In genomic region chr17:34837464-34838324, GRCm38 (mm10) we compare ENCODE assay signal across 8 mouse cellular contexts. TPM values are rescaled to one million over a fixed set of nuclear protein-coding genes. Genes with fewer than 3 reads are reported as not detected.
A peak's percentile ranks its signal among the peaks of the same experiment; 100 is the strongest.
DNase-seq lines count a peak whose midpoint lies in the region; ATAC-seq and TF ChIP-seq lines count a peak whose summit lies in the region.

No protein-coding gene starts in this region.

- WGBS in forebrain, embryonic 13.5 days, result 45% methylated on average over 43 of the region's 43 CpGs
- 22% methylated on average over 43 of the region's 43 CpGs for WGBS in kidney, postnatal 0 days
- WGBS in midbrain, embryonic 16.5 days, result 42% methylated on average over 43 of the region's 43 CpGs

- no peak; the same call in 1 of the 2 replicates for ATAC-seq in forebrain, embryonic 13.5 days
- peak; percentile 14 for ATAC-seq in kidney, postnatal 0 days (replicated peaks; ENCODE audit: low FRiP score, low read depth)
- peak; percentile 4 for ATAC-seq in midbrain, embryonic 16.5 days

- H3K4me2 ChIP-seq in forebrain, embryonic 13.5 days, result peak overlapping the region; percentile 81
- peak overlapping the region; percentile 83 for H3K4me2 ChIP-seq in kidney, postnatal 0 days (ENCODE audit: low read length)
- peak overlapping the region; percentile 99 for H3K4me2 ChIP-seq in midbrain, embryonic 16.5 days (ENCODE audit: low read length)

- intact Hi-C loops in gastrocnemius, adult 2 months (cut with DNase I), result loop anchor here (10.0 kb wide), 1 partner anchor 193 kb away; the partner anchor contains the start of genes Atf6b and Fkbpl

- H3K36me3 ChIP-seq in E14TG2a.4 (ENCODE audit: insufficient read depth, low read length), result peaks cover 69% of the 10 kb centered on the region
- peaks cover 61% of the 10 kb centered on the region for H3K36me3 ChIP-seq in forebrain, embryonic 13.5 days (ENCODE audit: poor library complexity, severe bottlenecking)
- peaks cover 36% of the 10 kb centered on the region for H3K36me3 ChIP-seq in kidney, postnatal 0 days (ENCODE audit: insufficient read depth, low read length)
- H3K36me3 ChIP-seq in midbrain, embryonic 16.5 days (ENCODE audit: control insufficient read depth, insufficient read depth, low read length), result peaks cover 21% of the 10 kb centered on the region

- peaks cover 45% of the 10 kb centered on the region for H3K4me1 ChIP-seq in E14TG2a.4 (replicated peaks; ENCODE audit: low read depth, low read length)
- H3K4me1 ChIP-seq in forebrain, embryonic 13.5 days, result peaks cover 28% of the 10 kb centered on the region
- H3K4me1 ChIP-seq in kidney, postnatal 0 days (replicated peaks; ENCODE audit: insufficient read depth, low read length), result peaks cover 5% of the 10 kb centered on the region; the same call in 1 of the 2 replicates
- H3K4me1 ChIP-seq in midbrain, embryonic 16.5 days (ENCODE audit: control insufficient read depth, insufficient read depth, low read length), result peaks cover 26% of the 10 kb centered on the region

- no peaks in the 10 kb centered on the region for H3K9me3 ChIP-seq in E14TG2a.4 (ENCODE audit: low read length)
- H3K9me3 ChIP-seq in forebrain, embryonic 13.5 days (replicated peaks), result no peaks in the 10 kb centered on the region
- no peaks in the 10 kb centered on the region for H3K9me3 ChIP-seq in kidney, postnatal 0 days (replicated peaks; ENCODE audit: low read length)
- H3K9me3 ChIP-seq in midbrain, embryonic 16.5 days (replicated peaks; ENCODE audit: control insufficient read depth, low read length, poor library complexity, severe bottlenecking), result no peaks in the 10 kb centered on the region

- peak overlapping the region; percentile 92 for H3K27ac ChIP-seq in gastrocnemius, adult 2 months
- peak overlapping the region; percentile 58; the same call in 1 of the 2 replicates for H3K27ac ChIP-seq in forebrain, embryonic 13.5 days
- peak overlapping the region; percentile 75 for H3K27ac ChIP-seq in kidney, postnatal 0 days
- peak overlapping the region; percentile 86 for H3K27ac ChIP-seq in midbrain, embryonic 16.5 days (ENCODE audit: low read length)

- H3K27me3 ChIP-seq in E14TG2a.4 (ENCODE audit: insufficient read depth, low read length), result no peaks in the 10 kb centered on the region
- no peaks in the 10 kb centered on the region for H3K27me3 ChIP-seq in forebrain, embryonic 13.5 days
- no peaks in the 10 kb centered on the region for H3K27me3 ChIP-seq in kidney, postnatal 0 days (ENCODE audit: insufficient read depth, low read length)
- no peaks in the 10 kb centered on the region for H3K27me3 ChIP-seq in midbrain, embryonic 16.5 days (ENCODE audit: control insufficient read depth, insufficient read depth, low read depth, low read length)

- no peak for TF ChIP-seq CTCF in gastrocnemius, adult 2 months (IDR thresholded peaks at IDR 0.05)
- no peak for TF ChIP-seq CTCF in E14TG2a.4 (conservative IDR thresholded peaks at IDR 0.05; ENCODE audit: low read length)
- no peak for TF ChIP-seq CTCF in kidney, postnatal 0 days (IDR thresholded peaks at IDR 0.05; ENCODE audit: low read depth)

- peak overlapping the region; percentile 79 for H3K9ac ChIP-seq in forebrain, embryonic 13.5 days
- H3K9ac ChIP-seq in kidney, postnatal 0 days (ENCODE audit: low read depth, low read length), result peak overlapping the region; percentile 72
- peak overlapping the region; percentile 85 for H3K9ac ChIP-seq in midbrain, embryonic 16.5 days (ENCODE audit: low read depth, low read length)

- peak overlapping the region; percentile 89 for H3K4me3 ChIP-seq in gastrocnemius, adult 2 months
- H3K4me3 ChIP-seq in E14TG2a.4 (replicated peaks; ENCODE audit: low read length), result peak overlapping the region; percentile 94
- H3K4me3 ChIP-seq in forebrain, embryonic 13.5 days, result peak overlapping the region; percentile 81
- peak overlapping the region; percentile 80 for H3K4me3 ChIP-seq in kidney, postnatal 0 days (replicated peaks; ENCODE audit: low read depth, low read length)
- peak overlapping the region; percentile 80 for H3K4me3 ChIP-seq in midbrain, embryonic 16.5 days (ENCODE audit: low read depth, low read length)

- peak; percentile 37 for DNase-seq in gastrocnemius, adult 2 months
- DNase-seq in gastrocnemius, postnatal 25 days, result no peak
- peak; percentile 15 for DNase-seq in kidney, postnatal 0 days (ENCODE audit: low spot score)
- DNase-seq in left cerebral cortex, adult 18-20 months (ENCODE audit: low spot score in 2 of 2), result no peak
- DNase-seq in right cerebral cortex, postnatal 14 days, result no peak

RNA-seq across cellular contexts. Expression of gene Dxo, which starts 0.9 kb away (rescaled TPM):
- total RNA-seq in gastrocnemius, adult 2 months (2021), result 10 to 100 TPM in 1 of 2 experiments, 1 to 10 TPM in 1; 10.0 to 11.4 TPM
- 10 to 100 TPM in 1 of 2 experiments, 1 to 10 TPM in 1; 7.6 to 10.5 TPM for total RNA-seq in gastrocnemius, postnatal 25 days (2021)
- 68.6 and 75.7 TPM in 2 replicates for polyA plus RNA-seq in forebrain, embryonic 13.5 days (2015; fragmentation: Nextera tagmentation; extraction: Ambion mirVana)
- polyA plus RNA-seq in kidney, postnatal 0 days (2015; fragmentation: Nextera tagmentation; extraction: Ambion mirVana), result 48.2 and 49.7 TPM in 2 replicates
- 73.1 and 73.2 TPM in 2 replicates for polyA plus RNA-seq in midbrain, embryonic 16.5 days (2015; fragmentation: Nextera tagmentation; extraction: Ambion mirVana)
- total RNA-seq in left cerebral cortex, adult 18-20 months (2021), result 10 to 100 TPM; 32.1 to 37.8 TPM

RNA-seq across cellular contexts. Expression of gene Stk19, which starts 0.9 kb away (rescaled TPM):
- total RNA-seq in gastrocnemius, adult 2 months (2021), result 1 to 10 TPM; 7.3 to 7.7 TPM
- total RNA-seq in gastrocnemius, postnatal 25 days (2021), result 1 to 10 TPM; 7.0 to 7.2 TPM
- polyA plus RNA-seq in forebrain, embryonic 13.5 days (2015; fragmentation: Nextera tagmentation; extraction: Ambion mirVana), result 36.6 and 40.0 TPM in 2 replicates
- 30.3 and 30.8 TPM in 2 replicates for polyA plus RNA-seq in kidney, postnatal 0 days (2015; fragmentation: Nextera tagmentation; extraction: Ambion mirVana)
- polyA plus RNA-seq in midbrain, embryonic 16.5 days (2015; fragmentation: Nextera tagmentation; extraction: Ambion mirVana), result 40.6 and 43.2 TPM in 2 replicates
- total RNA-seq in left cerebral cortex, adult 18-20 months (2021), result 10 to 100 TPM; 49.7 to 53.0 TPM

RNA-seq across cellular contexts. Expression of gene Skiv2l, which starts 12.3 kb away (rescaled TPM):
- total RNA-seq in gastrocnemius, adult 2 months (2021), result 10 to 100 TPM; 19.0 to 24.6 TPM
- total RNA-seq in gastrocnemius, postnatal 25 days (2021), result 10 to 100 TPM; 18.0 to 18.9 TPM
- polyA plus RNA-seq in forebrain, embryonic 13.5 days (2015; fragmentation: Nextera tagmentation; extraction: Ambion mirVana), result 50.1 and 57.9 TPM in 2 replicates
- 36.8 and 37.3 TPM in 2 replicates for polyA plus RNA-seq in kidney, postnatal 0 days (2015; fragmentation: Nextera tagmentation; extraction: Ambion mirVana)
- 62.1 and 62.4 TPM in 2 replicates for polyA plus RNA-seq in midbrain, embryonic 16.5 days (2015; fragmentation: Nextera tagmentation; extraction: Ambion mirVana)
- total RNA-seq in left cerebral cortex, adult 18-20 months (2021), result 10 to 100 TPM; 62.2 to 63.9 TPM

RNA-seq across cellular contexts. Expression of gene Nelfe, which starts 12.5 kb away (rescaled TPM):
- total RNA-seq in gastrocnemius, adult 2 months (2021), result 10 to 100 TPM in 1 of 2 experiments, 1 to 10 TPM in 1; 9.4 to 10.8 TPM
- total RNA-seq in gastrocnemius, postnatal 25 days (2021), result 1 to 10 TPM; 7.7 to 8.9 TPM
- 106 and 109 TPM in 2 replicates for polyA plus RNA-seq in forebrain, embryonic 13.5 days (2015; fragmentation: Nextera tagmentation; extraction: Ambion mirVana)
- 73.5 and 79.5 TPM in 2 replicates for polyA plus RNA-seq in kidney, postnatal 0 days (2015; fragmentation: Nextera tagmentation; extraction: Ambion mirVana)
- 79.8 and 86.5 TPM in 2 replicates for polyA plus RNA-seq in midbrain, embryonic 16.5 days (2015; fragmentation: Nextera tagmentation; extraction: Ambion mirVana)
- total RNA-seq in left cerebral cortex, adult 18-20 months (2021), result 10 to 100 TPM; 33.8 to 39.7 TPM

RNA-seq across cellular contexts. Expression of gene Cfb, which starts 24.6 kb away (rescaled TPM):
- 1 to 10 TPM; 1.9 to 2.0 TPM for total RNA-seq in gastrocnemius, adult 2 months (2021)
- total RNA-seq in gastrocnemius, postnatal 25 days (2021), result 1 to 10 TPM in 1 of 2 experiments, under 1 TPM in 1; 0.95 to 8.2 TPM
- 1.9 and 2.0 TPM in 2 replicates for polyA plus RNA-seq in forebrain, embryonic 13.5 days (2015; fragmentation: Nextera tagmentation; extraction: Ambion mirVana)
- polyA plus RNA-seq in kidney, postnatal 0 days (2015; fragmentation: Nextera tagmentation; extraction: Ambion mirVana), result 21.1 and 25.6 TPM in 2 replicates
- polyA plus RNA-seq in midbrain, embryonic 16.5 days (2015; fragmentation: Nextera tagmentation; extraction: Ambion mirVana), result 0.51 and 1.4 TPM in 2 replicates
- under 1 TPM; 0.16 to 0.26 TPM for total RNA-seq in left cerebral cortex, adult 18-20 months (2021)

Comparison
In these comparisons a context has a peak if more than half of its experiments do, and no peak if none do; other contexts are left out.
1. DNase-seq: peak in gastrocnemius, adult 2 months (single experiment) and kidney, postnatal 0 days (single experiment); none in gastrocnemius, postnatal 25 days (single experiment), left cerebral cortex, adult 18-20 months (0 of 2) and right cerebral cortex, postnatal 14 days (single experiment).
2. RNA of gene Stk19, which starts 0.9 kb away (total RNA-seq): 49.7 to 53.0 TPM in left cerebral cortex, adult 18-20 months; 7.3 to 7.7 TPM in gastrocnemius, adult 2 months and 7.0 to 7.2 TPM in gastrocnemius, postnatal 25 days; every median in the first group is over 4 times any median in the second.
3. Peak in every context shown above with its lines, with median percentiles within 50 percentile points of each other: H3K27ac ChIP-seq, H3K4me3 ChIP-seq, H3K4me2 ChIP-seq and H3K9ac ChIP-seq.